Mouse (Mus musculus) ES-E14 (cell line): ENCODE data around the gene Casp2. TPM values are rescaled to one million over a fixed set of nuclear protein-coding genes. Genes with fewer than 3 reads are reported as not detected.

Source experiments
- DNase-seq: peaks from one replicate; pipeline ENCODE4 v3.0.0-alpha.2; 2013; ENCODE audit warnings: low read depth, low spot score
- H3K27ac ChIP-seq: 2 replicates; pipeline ENCODE4 v1.5.1; 2012; ENCODE audit warnings: low read depth, mild to moderate bottlenecking, low read length, moderate library complexity, mixed read lengths; ENCODE audit not compliant: poor library complexity, insufficient read depth, severe bottlenecking
- H3K36me3 ChIP-seq: 2 replicates; pipeline ENCODE4 v1.6.1; 2012; ENCODE audit warnings: mild to moderate bottlenecking, low read length, moderate library complexity, mixed read lengths; ENCODE audit not compliant: control insufficient read depth, poor library complexity, insufficient read depth, severe bottlenecking
- H3K4me1 ChIP-seq, 2 experiments: fragments of 150-350 bp in 1 of 2; sonication (generic) in 1 of 2; 2 replicates each; pipeline ENCODE4 v1.6.1; 2012; ENCODE audit warnings: low read length in 2 of 2, mild to moderate bottlenecking in 1 of 2, mixed read lengths in 1 of 2; ENCODE audit not compliant: control insufficient read depth in 2 of 2, insufficient read depth in 2 of 2, poor library complexity in 1 of 2
- H3K4me3 ChIP-seq, 2 experiments: fragments of 150-350 bp in 1 of 2; sonication (generic) in 1 of 2; 2 replicates each; pipeline ENCODE4 v1.5.1; 2012; ENCODE audit warnings: low read length in 2 of 2, low read depth in 1 of 2, mild to moderate bottlenecking in 1 of 2, mixed read lengths in 1 of 2; ENCODE audit not compliant: insufficient read depth in 1 of 2, poor library complexity in 1 of 2, severe bottlenecking in 1 of 2
- H3K9ac ChIP-seq: 2 replicates; pipeline ENCODE4 v1.6.1; 2012; ENCODE audit warnings: low read depth, mild to moderate bottlenecking, low read length, mixed read lengths; ENCODE audit not compliant: poor library complexity, insufficient read depth, severe bottlenecking
- H3K9me3 ChIP-seq: fragments of 150-350 bp; sonication (generic); 2 replicates; pipeline ENCODE4 v1.6.1; 2012; ENCODE audit warnings: low read depth, mild to moderate bottlenecking, low read length; ENCODE audit not compliant: control insufficient read depth, insufficient read depth
- CHD2 ChIP-seq: IDR thresholded peaks from 2 replicates; pipeline ENCODE4 v1.6.1; 2014; ENCODE audit warnings: mild to moderate bottlenecking, low read depth, low read length, inconsistent platforms
- HCFC1 ChIP-seq: IDR thresholded peaks from 2 replicates; pipeline ENCODE4 v1.6.1; 2012; ENCODE audit warnings: low read length, inconsistent platforms, borderline replicate concordance; ENCODE audit not compliant: insufficient read depth
- MAFK ChIP-seq: IDR thresholded peaks from 2 replicates; pipeline ENCODE4 v1.6.1; 2014; ENCODE audit warnings: mild to moderate bottlenecking, low read depth, low read length, inconsistent platforms; ENCODE audit not compliant: insufficient read depth
- ZC3H11A ChIP-seq: IDR thresholded peaks from 2 replicates; pipeline ENCODE4 v1.6.1; 2012; ENCODE audit warnings: low read depth, mild to moderate bottlenecking, inconsistent platforms, low read length, borderline replicate concordance
- ZNF384 ChIP-seq: IDR thresholded peaks from 2 replicates; pipeline ENCODE4 v1.6.1; 2012; ENCODE audit warnings: low read depth, low read length, inconsistent platforms
- in situ Hi-C, 2 experiments: fragments of 600-800 bp; cut with MboI; formaldehyde crosslinking; loops; one replicate each; pipeline ENCODE4 v1.15.1; 2025; ENCODE audit warnings: low sequenced_read_pairs in 2 of 2, inconsistent platforms in 1 of 2; ENCODE audit not compliant: unreplicated experiment in 2 of 2
- total RNA-seq: library from RNA; depleted of rRNA; stranded (reverse); fragments of 300-350 nt; gene quantifications from 2 replicates; pipeline ENCODE4 v1.2.3, GENCODE M21; 2012

The Casp2 gene
- total RNA-seq, 1 experiment = 34.8 TPM

GRCm38 (mm10) chr6:42318293-42318692 is 53.5 kb downstream of the Casp2 start:
- no peak overlapping the region for H3K27ac ChIP-seq
- no peaks in the 10 kb centered on the region for H3K9me3 ChIP-seq
- H3K4me1 ChIP-seq = 0 out of 4 replicates have a peak, but pooled peaks cover 0 to 3% of the 10 kb centered on the region in 2 experiments
- no peak for DNase-seq
- H3K4me3 ChIP-seq = no peak overlapping the region
- in situ Hi-C loops = no loop called here
- H3K9ac ChIP-seq = no peak overlapping the region
- TF ChIP-seq ZC3H11A = no peak
- H3K36me3 ChIP-seq = no peaks in the 10 kb centered on the region; the same call in 1 of the 2 replicates

GRCm38 (mm10) chr6:42323371-42324066 is 58.7 kb downstream of the Casp2 start:
- no peak for DNase-seq
- no peaks in the 10 kb centered on the region for H3K9me3 ChIP-seq
- peak overlapping the region; percentile 68 to 71 for H3K4me3 ChIP-seq
- in situ Hi-C loops = no loop called here
- no peak overlapping the region; the same call in 1 of the 2 replicates for H3K9ac ChIP-seq
- no peak overlapping the region for H3K27ac ChIP-seq
- H3K36me3 ChIP-seq = no peaks in the 10 kb centered on the region
- 0 out of 4 replicates have a peak, but pooled peaks cover 0 to 3% of the 10 kb centered on the region in 2 experiments for H3K4me1 ChIP-seq
- no peak for TF ChIP-seq ZC3H11A
- no peak for TF ChIP-seq CHD2
- TF ChIP-seq HCFC1 = no peak
- no peak for TF ChIP-seq ZNF384
- no peak for TF ChIP-seq MAFK

GRCm38 (mm10) chr6:42324067-42324481 is 59.3 kb downstream of the Casp2 start:
- TF ChIP-seq ZNF384 (no peak), CHD2 (no peak), ZC3H11A (no peak), MAFK (no peak), HCFC1 (no peak)
- no peaks in the 10 kb centered on the region for H3K36me3 ChIP-seq
- peak overlapping the region; percentile 68 to 71 for H3K4me3 ChIP-seq
- H3K9ac ChIP-seq = peak overlapping the region; percentile 20; the same call in 1 of the 2 replicates
- in situ Hi-C loops = no loop called here
- H3K4me1 ChIP-seq = 0 out of 4 replicates have a peak, but pooled peaks cover 0 to 3% of the 10 kb centered on the region in 2 experiments
- H3K27ac ChIP-seq = no peak overlapping the region
- DNase-seq = peak; percentile 22
- H3K9me3 ChIP-seq = no peaks in the 10 kb centered on the region

- H3K9ac ChIP-seq = peak within 1 kb of the TSS; percentile 20; the same call in 1 of the 2 replicates
- H3K4me3 ChIP-seq = peak within 1 kb of the TSS; percentile 68 to 71
- H3K27ac ChIP-seq = no peak within 1 kb of the TSS
- TF ChIP-seq ZC3H11A (no peak), CHD2 (no peak), HCFC1 (no peak), MAFK (no peak), ZNF384 (no peak)
- DNase-seq = peak; percentile 12
- 0 out of 4 replicates have a peak, but pooled peaks cover 0 to 3% of the 10 kb centered on the region in 2 experiments for H3K4me1 ChIP-seq
- no peaks in the 10 kb centered on the region for H3K9me3 ChIP-seq
- H3K36me3 ChIP-seq = no peaks in the 10 kb centered on the region
- in situ Hi-C loops = no loop called here
Measured at GRCm38 (mm10) chr6:42324482-42325267, 59.9 kb downstream of the Casp2 start, which contains the start of gene Fam131b. Gene Fam131b, minus strand, starts transcription at chr6:42324643.
